Comparison of ENCODE assay signal across 9 mouse cellular contexts in the genomic region with DNA sequence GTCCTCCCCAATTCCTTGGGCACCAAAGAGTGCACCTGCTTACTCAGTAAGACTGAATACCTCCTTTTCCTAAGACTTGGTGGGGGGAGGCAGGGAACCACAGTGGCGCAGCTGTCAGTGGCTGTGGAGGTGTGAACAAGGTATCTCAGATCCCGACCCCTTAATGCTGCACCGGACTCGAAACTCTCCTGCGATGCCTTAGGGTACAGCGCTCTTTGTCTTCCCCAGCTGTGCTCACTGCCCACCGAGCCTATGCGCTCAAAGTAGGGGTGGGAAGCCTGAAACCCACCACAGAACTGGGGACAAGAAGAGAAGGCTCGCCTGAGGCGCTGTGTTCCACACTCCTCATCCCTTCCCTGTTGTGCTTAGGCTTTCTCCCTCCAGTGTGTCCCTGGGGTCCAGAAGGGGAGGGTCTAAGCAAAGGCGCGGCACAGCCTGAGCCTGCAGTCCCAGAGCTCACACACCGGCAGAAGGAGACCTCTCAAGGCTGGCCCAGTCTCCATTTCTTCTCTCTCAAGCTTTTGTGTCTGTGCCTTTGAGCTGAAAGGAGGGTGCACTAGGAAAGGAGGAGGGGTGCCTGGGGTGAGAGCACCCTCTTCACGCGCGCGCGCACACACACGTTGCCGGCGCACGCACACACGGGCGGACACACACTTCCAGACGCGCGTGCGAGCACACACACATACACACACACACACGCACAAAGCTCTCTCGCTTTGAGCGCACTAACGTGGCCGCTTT. TPM values are rescaled to one million over a fixed set of nuclear protein-coding genes. Genes with fewer than 3 reads are reported as not detected.
DNase-seq lines count a peak whose midpoint lies in the region; ATAC-seq and TF ChIP-seq lines count a peak whose summit lies in the region.
"Had no signal": no experiment of that assay in that cellular context is flagged by ENCODE, and none has a peak within 500 bp of the region (broad histone marks: within the 10 kb centered on the region; RNA-seq: fewer than 3 reads in every experiment).

A gene (plus strand): TSS at position 478 of the 741 bp plus-strand sequence.

- H3K27ac ChIP-seq in embryonic facial prominence, embryonic 12.5 days, result no peak within 1 kb of the TSS
- H3K27ac ChIP-seq in hindbrain, embryonic 14.5 days, result peak within 1 kb of the TSS; percentile 96
- H3K27ac ChIP-seq in limb, embryonic 14.5 days (replicated peaks; ENCODE audit: low read depth, low read length), result no peak within 1 kb of the TSS
- H3K27ac ChIP-seq in olfactory bulb, adult 2 months (ENCODE audit: insufficient read depth, low read depth, low read length), result peak within 1 kb of the TSS; percentile 76

- no peaks in the 10 kb centered on the region for H3K4me1 ChIP-seq in embryonic facial prominence, embryonic 12.5 days
- peaks cover 6% of the 10 kb centered on the region; the same call in 1 of the 2 replicates for H3K4me1 ChIP-seq in hindbrain, embryonic 14.5 days (replicated peaks; ENCODE audit: control insufficient read depth, insufficient read depth, low read length)
- no peaks in the 10 kb centered on the region for H3K4me1 ChIP-seq in limb, embryonic 14.5 days (ENCODE audit: control insufficient read depth, insufficient read depth, low read length)
- peaks cover 2% of the 10 kb centered on the region; the same call in 1 of the 2 replicates for H3K4me1 ChIP-seq in olfactory bulb, adult 2 months (ENCODE audit: control insufficient read depth, insufficient read depth, low read length)

- no peaks in the 10 kb centered on the region for H3K9me3 ChIP-seq in embryonic facial prominence, embryonic 12.5 days
- H3K9me3 ChIP-seq in hindbrain, embryonic 14.5 days (ENCODE audit: control insufficient read depth, low read length), result no peaks in the 10 kb centered on the region
- H3K9me3 ChIP-seq in limb, embryonic 14.5 days (ENCODE audit: control insufficient read depth, low read length), result no peaks in the 10 kb centered on the region

- no peak for TF ChIP-seq CTCF in olfactory bulb, adult 2 months (IDR thresholded peaks at IDR 0.05; ENCODE audit: insufficient read depth, low read depth, low read length)

- no peak for TF ChIP-seq POLR2A in limb, embryonic 14.5 days (IDR thresholded peaks at IDR 0.05; ENCODE audit: borderline replicate concordance, extremely low read depth, insufficient read depth, insufficient read length)
- TF ChIP-seq POLR2A in olfactory bulb, adult 2 months (IDR thresholded peaks at IDR 0.05; ENCODE audit: insufficient read depth, low read depth, low read length), result no peak; the same call in 1 of the 2 replicates

- WGBS in embryonic facial prominence, embryonic 12.5 days, result 25% methylated on average over 33 of the region's 33 CpGs
- WGBS in hindbrain, embryonic 14.5 days, result 20% methylated on average over 32 of the region's 33 CpGs
- WGBS in limb, embryonic 14.5 days, result 31% methylated on average over 32 of the region's 33 CpGs
- WGBS in olfactory bulb, adult 2 months, result 32% methylated on average over 33 of the region's 33 CpGs

- H3K27me3 ChIP-seq in embryonic facial prominence, embryonic 12.5 days, result no peaks in the 10 kb centered on the region
- H3K27me3 ChIP-seq in hindbrain, embryonic 14.5 days (ENCODE audit: control insufficient read depth, insufficient read depth, low read length), result no peaks in the 10 kb centered on the region
- H3K27me3 ChIP-seq in limb, embryonic 14.5 days (ENCODE audit: control insufficient read depth, insufficient read depth, low read length), result no peaks in the 10 kb centered on the region

- peak; percentile 6 for DNase-seq in gastrocnemius, postnatal 25 days
- DNase-seq in gastrocnemius, postnatal 4 days (ENCODE audit: low spot score in 2 of 2), result no peak
- DNase-seq in ZHBTc4 (ENCODE audit: low read depth, low spot score) (peak; percentile 56), adipocyte (ENCODE audit: low spot score) (no peak)
- peak; percentile 56 for DNase-seq in hindbrain, embryonic 14.5 days (ENCODE audit: low spot score)
- no peak for DNase-seq in limb, embryonic 14.5 days (ENCODE audit: low spot score)

- no peaks in the 10 kb centered on the region for H3K36me3 ChIP-seq in embryonic facial prominence, embryonic 12.5 days
- no peaks in the 10 kb centered on the region for H3K36me3 ChIP-seq in hindbrain, embryonic 14.5 days (replicated peaks; ENCODE audit: control insufficient read depth, insufficient read depth)
- H3K36me3 ChIP-seq in limb, embryonic 14.5 days (ENCODE audit: control insufficient read depth, insufficient read depth, low read length), result no peaks in the 10 kb centered on the region

- peak; percentile 86; the same call in 1 of the 2 replicates for ATAC-seq in embryonic facial prominence, embryonic 12.5 days (ENCODE audit: insufficient number of reproducible peaks, insufficient read depth, low FRiP score, low TSS enrichment)
- peak; percentile 71 for ATAC-seq in hindbrain, embryonic 14.5 days (ENCODE audit: low FRiP score)
- peak; percentile 37 for ATAC-seq in limb, embryonic 14.5 days (ENCODE audit: low FRiP score, low read depth)

- H3K4me2 ChIP-seq in embryonic facial prominence, embryonic 12.5 days (replicated peaks), result peak within 1 kb of the TSS; percentile 65
- H3K4me2 ChIP-seq in hindbrain, embryonic 14.5 days (replicated peaks), result peak within 1 kb of the TSS; percentile 80
- peak within 1 kb of the TSS; percentile 68 for H3K4me2 ChIP-seq in limb, embryonic 14.5 days (replicated peaks; ENCODE audit: low read depth, low read length, severe bottlenecking)

- H3K9ac ChIP-seq in embryonic facial prominence, embryonic 12.5 days, result peak within 1 kb of the TSS; percentile 56
- H3K9ac ChIP-seq in hindbrain, embryonic 14.5 days, result peak within 1 kb of the TSS; percentile 79
- H3K9ac ChIP-seq in limb, embryonic 14.5 days (ENCODE audit: low read depth, low read length, severe bottlenecking), result peak within 1 kb of the TSS; percentile 60

- peak within 1 kb of the TSS; percentile 44 for H3K4me3 ChIP-seq in embryonic facial prominence, embryonic 12.5 days
- peak within 1 kb of the TSS; percentile 57 for H3K4me3 ChIP-seq in hindbrain, embryonic 14.5 days (replicated peaks; ENCODE audit: low read length)
- H3K4me3 ChIP-seq in limb, embryonic 14.5 days (replicated peaks; ENCODE audit: low read length), result peak within 1 kb of the TSS; percentile 42
- peak within 1 kb of the TSS; percentile 56 for H3K4me3 ChIP-seq in olfactory bulb, adult 2 months (ENCODE audit: insufficient read depth, low read depth, low read length)

RNA-seq across cellular contexts. Expression of the gene that starts here (rescaled TPM):
- 1 to 10 TPM in 1 of 2 experiments, not detected in 1; 1.2 TPM for total RNA-seq in gastrocnemius, postnatal 25 days (2021)
- total RNA-seq in gastrocnemius, postnatal 4 days (2021), result 1 to 10 TPM in 1 of 2 experiments, under 1 TPM in 1; 0.56 to 1.8 TPM
- 11.0 and 12.0 TPM in 2 replicates for polyA plus RNA-seq in embryonic facial prominence, embryonic 12.5 days (2016; fragmentation: Nextera tagmentation; extraction: Ambion mirVana)
- polyA plus RNA-seq in hindbrain, embryonic 14.5 days (2014; fragmentation: Nextera tagmentation; extraction: Ambion mirVana), result 96.4 and 97.0 TPM in 2 replicates
- polyA plus RNA-seq in limb, embryonic 14.5 days (2012; rRNA removed), result 4.8 TPM in 2 replicates
- 4.1 and 4.2 TPM in 2 replicates for polyA plus RNA-seq in limb, embryonic 14.5 days (2014; fragmentation: Nextera tagmentation; extraction: Ambion mirVana)
- polyA plus RNA-seq in olfactory bulb, adult 2 months (2012; ENCODE audit: insufficient read depth, insufficient read length, low replicate concordance, missing spikeins), result not detected in 2 replicates
- polyA plus RNA-seq: C2C12 had no signal

Comparison
In these comparisons a context has a peak if more than half of its experiments do, and no peak if none do; other contexts are left out.
1. DNase-seq: peak in gastrocnemius, postnatal 25 days (single experiment), ZHBTc4 (single experiment) and hindbrain, embryonic 14.5 days (single experiment); none in gastrocnemius, postnatal 4 days (0 of 2), limb, embryonic 14.5 days (single experiment) and adipocyte (single experiment).
2. H3K27ac ChIP-seq: peak in hindbrain, embryonic 14.5 days (single experiment) and olfactory bulb, adult 2 months (single experiment); none in embryonic facial prominence, embryonic 12.5 days (single experiment) and limb, embryonic 14.5 days (single experiment).
3. Peak in every context shown above with its lines, with median percentiles within 50 percentile points of each other: ATAC-seq, H3K4me2 ChIP-seq, H3K4me3 ChIP-seq and H3K9ac ChIP-seq.